Mouse (Mus musculus) heart, adult 11 months (tissue): ENCODE results near the gene Dnajc5g.

ENCODE experiments used
- DNase-seq: peaks from one replicate; pipeline ENCODE4 v3.0.0; 2022

The Dnajc5g gene

DNA sequence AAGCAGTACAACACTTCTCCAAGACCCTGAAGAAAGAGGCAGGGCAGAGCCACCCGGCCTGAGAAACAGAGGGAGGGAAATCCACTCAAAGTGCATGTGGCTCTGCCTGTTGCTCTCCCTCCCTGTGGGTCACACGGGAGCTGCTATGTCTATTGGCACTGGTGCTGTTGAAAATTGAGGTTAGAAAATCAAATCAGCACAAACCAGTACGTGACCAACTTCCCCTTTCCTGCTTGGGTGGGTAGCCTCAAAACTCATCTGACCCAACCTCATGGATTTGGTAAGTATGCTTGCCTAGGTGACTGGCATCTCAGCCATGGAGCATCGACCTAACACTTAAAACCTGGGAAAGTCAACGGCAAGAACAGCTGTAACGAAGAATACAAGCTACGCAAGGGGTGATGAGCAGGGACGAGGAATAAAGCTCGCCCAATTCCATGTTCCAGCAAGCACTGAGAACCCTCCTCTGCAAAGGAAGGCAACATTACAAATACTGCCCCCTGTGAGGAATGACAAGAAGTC, at the start of gene Dnajc5g:
Gene Dnajc5g, plus strand, starts transcription at position 472 of the 522 bp plus-strand sequence.
- DNase-seq: peak; percentile 72

DNA sequence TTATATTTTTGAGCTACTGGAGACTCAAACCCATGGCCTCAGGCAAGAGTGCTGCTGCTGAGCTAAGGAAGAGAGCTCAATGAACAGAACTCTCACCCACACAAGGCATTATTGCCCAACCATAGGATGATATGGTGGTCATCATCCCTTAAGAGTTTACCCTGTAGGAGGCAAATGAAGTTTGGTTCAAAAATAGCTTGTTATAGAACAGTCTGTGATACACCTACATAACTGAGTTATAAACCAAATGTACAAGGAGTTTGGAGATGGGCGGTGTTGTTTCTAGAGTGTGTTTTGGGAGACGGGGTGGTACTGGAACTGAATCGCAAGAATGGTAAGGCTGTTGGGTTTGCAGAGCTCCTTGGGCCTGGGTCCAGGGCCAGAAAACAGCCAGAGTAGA, 36.3 kb upstream of the Dnajc5g start:
- no peak for DNase-seq

DNA sequence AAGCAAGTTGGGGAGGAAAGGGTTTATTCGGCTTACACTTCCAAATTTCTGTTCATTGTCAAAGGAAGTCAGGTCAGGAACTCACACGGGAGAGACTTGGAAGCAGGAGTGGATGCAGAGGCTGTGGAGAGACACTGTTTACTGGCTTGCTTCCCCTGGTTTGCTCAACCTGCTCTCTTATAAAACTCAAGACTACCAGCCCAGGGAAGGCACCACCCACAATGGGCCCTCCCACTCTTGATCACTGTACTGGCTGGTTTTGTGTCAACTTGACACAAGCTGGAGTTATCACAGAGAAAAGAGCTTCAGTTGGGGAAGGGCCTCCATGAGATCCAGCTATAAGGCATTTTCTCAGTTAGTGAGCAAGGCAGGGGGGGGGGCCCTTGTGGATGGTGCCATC, 35.0 kb upstream of the Dnajc5g start:
- DNase-seq: peak; percentile 82

DNA sequence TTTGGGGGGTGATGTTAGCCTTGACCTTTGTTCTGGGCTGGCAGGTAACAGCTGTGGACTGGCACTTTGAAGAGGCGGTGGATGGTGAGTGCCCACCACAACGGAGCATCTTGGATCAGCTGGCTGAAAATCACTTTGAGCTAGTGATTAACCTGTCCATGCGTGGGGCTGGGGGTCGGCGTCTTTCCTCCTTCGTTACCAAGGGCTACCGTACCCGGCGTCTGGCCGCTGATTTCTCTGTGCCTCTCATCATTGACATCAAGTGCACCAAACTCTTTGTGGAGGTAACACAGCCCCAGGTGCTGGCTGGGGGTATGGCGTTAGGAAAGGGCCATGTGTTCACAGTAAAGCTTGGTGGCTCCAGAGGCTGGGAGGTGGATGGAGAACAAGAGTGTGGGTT, 34.3 kb upstream of the Dnajc5g start:
- DNase-seq: peak; percentile 91

DNA sequence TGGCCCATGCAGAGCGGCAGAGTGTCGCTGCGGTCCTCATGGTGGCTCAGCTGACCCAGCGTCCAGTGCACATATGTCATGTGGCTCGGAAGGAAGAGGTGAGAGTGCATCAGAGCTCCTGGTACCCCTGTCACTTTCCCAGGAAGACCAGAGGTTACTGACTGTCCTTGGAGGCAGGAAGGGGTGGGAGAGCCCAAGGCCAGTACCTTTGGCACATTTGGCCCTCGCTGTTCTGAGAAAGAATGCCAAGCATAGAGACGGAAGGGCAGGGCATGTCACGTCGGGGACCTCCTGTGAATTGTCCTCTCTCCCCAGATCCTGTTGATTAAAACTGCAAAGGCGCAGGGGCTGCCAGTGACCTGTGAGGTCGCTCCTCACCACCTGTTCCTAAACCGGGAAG, 32.9 kb upstream of the Dnajc5g start:
- DNase-seq: peak; percentile 91

DNA sequence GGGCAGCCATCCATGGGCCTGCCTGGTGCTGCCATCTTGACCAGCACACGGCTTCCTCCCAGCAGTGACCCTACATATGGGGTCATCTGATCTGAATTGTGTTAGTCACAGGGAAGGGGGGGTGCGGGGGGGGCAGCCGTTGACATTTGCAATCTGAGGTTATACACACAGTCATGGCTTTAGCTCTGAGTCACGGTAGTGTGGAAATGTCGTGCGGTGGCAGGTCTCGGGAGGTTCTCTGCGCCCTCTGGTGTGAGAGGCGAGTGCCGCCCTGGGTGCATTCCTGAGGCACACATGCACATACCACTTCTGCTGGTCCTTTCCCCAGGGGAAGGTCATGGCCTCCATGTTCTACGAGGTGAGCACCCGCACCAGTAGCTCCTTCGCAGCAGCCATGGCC, 29.7 kb upstream of the Dnajc5g start:
- peak; percentile 75 for DNase-seq

DNA sequence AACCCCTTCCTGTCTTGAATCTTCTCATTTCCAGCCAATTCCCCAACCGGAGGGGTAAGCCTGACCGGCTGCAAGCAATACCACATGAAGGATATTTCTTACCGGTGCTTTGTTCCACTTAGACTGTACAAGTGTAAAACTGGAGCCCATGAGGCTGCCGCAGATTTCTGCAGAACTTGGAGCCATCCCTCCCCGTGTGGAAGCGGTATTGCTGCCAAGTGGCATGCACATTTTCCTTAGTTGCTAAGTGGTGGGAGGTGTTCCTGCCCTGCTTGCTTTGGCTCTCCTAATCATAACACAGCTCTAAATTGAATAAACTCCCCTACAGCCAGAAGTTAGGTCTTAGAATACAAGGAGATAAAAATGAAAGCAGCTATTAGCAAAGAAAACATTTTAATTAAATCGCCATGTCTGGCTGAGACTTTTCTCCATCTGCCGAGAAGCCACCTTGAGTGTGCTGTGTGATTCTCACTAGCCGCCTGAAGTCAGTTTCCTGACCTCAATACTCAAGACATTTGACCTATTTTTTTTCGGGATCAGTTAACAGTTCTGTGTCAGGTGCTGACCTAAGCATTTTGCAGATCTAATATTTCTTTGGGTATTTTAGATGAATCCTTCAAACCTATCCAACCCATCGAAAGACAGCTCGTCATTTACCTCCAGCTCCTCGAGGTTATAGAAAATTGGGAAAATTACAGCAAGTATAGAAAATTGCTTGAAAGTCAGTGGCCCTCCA, 25.9 kb upstream of the Dnajc5g start:
- peak; percentile 91 for DNase-seq

DNA sequence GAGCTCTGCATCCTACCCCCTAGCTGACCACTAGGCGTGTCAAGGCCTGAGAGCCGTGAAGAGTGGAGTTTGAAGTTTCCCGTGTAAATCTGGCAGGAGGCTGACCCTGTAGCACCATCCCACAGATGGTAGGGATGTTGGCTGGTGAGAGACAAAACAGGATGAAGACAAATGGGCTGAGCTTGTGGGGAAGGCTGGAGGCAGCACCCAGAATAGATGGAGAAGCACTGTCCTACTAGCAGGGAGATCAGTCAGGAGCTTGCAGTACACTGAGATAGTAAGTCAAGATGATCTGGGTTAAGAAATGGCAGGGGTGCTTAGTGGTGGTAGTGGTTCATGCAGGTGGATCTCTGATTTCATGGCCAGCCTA, 25.3 kb upstream of the Dnajc5g start:
- peak; percentile 82 for DNase-seq

DNA sequence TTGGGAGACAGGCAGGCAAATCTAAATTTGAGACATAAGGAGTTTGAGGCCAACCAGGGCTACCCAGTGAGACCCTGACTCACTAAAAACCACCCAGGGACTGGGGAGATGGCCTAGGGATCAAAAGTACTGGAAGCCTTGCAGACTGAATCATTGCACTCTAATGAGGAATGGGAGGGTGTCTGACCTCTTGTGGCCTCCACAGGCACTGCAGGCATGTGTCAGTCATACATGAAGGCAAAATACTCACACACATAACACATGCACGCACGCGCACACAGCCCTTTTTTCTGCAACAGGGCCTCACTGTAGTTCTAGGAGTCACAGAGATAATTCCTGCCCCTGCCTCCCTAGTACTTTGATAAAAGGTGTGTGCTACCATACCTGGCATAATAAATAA, 24.7 kb upstream of the Dnajc5g start:
- peak; percentile 87 for DNase-seq

DNA sequence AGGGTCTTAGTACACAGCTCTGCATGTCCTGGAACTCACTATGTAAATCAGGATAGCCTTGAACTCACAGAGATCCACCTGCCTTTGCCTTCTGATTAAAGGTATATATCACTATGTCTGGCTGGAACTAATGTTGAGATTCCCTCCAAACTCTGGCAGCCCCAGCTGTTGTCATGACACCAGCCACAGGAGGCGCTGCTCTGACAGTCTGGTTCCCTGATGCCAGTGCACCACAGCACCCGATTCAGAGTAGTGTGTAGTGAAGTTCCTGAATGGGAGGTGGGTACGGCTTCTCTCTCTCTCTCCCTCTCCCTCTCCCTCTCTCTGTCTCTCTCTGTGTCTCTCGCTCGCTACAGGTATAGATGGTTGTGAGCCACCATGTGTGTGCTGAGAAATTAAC, 23.7 kb upstream of the Dnajc5g start:
- peak; percentile 95 for DNase-seq

DNA sequence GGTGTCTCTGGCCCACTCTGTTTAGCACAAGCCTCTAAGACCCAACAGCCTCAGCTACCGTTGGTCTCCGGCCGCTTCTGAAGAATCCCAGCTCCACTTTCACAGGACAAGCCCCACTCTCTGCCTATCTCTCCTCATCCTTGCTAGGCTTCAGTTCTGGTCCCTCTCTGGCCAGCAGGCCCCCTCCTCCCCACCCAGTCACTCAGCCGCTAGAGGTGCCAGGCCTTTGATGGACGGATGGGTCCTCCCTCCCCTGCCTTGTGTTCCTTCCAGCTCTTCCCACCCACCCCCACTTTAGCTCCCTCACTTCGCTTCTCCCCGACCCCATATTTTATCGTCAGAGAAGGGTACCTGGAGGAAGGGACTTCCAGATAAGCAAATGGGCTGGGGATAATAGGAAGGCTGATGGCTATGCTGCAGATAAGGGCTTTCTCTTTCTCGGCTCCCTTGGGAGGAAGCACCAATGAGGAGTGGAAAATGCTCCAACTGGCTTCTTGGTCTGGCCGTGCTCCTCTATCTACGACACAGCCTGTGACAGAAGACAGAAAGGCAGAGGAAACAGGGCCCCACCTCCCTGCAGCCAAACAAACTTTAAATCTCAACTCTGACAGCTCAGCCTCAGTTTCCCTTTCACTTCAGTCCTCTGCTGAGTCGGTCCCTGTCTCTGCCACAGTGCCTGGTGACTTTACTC, 23.0 kb upstream of the Dnajc5g start:
- DNase-seq: peak; percentile 97

DNA sequence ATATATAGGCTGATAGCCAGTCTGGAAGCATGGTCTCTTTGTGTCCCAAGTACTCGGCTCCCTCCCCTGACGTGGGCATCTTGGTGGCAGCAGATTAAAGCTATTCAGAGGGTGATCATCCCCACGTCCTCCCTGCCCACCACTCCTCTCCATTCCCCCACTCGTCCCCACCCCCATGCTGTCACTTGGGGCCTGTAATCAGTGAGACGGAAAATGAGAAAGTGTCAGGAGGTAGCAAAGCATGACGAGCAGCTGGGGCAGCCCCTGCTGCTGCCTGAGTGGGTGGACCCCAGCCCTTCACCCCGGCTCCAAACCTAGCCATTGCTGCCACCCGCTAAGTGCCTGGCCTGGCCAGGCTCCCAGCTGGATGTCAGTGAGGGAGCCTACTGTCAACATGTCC, 22.1 kb upstream of the Dnajc5g start:
- peak; percentile 92 for DNase-seq

DNA sequence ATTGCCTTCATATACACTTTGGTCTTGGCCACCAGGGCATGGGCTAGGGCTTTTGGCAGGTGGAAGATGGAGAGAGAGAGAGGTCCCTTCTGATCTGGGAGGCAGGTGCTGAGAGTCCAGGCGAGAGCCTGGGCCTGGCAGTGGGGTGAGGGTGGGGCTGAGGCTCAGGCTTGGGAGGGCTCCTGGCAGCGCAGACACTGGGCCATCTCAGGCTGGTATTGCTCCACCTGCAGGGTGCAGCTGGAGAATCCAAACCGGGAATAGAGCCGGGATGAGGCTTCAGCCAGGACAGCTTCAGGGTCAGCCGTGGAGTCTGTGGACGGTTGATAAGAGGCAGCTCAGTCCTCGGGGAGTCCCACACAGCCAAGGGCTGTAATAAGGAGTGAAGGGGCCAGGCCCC, 19.5 kb upstream of the Dnajc5g start:
- DNase-seq: peak; percentile 90

DNA sequence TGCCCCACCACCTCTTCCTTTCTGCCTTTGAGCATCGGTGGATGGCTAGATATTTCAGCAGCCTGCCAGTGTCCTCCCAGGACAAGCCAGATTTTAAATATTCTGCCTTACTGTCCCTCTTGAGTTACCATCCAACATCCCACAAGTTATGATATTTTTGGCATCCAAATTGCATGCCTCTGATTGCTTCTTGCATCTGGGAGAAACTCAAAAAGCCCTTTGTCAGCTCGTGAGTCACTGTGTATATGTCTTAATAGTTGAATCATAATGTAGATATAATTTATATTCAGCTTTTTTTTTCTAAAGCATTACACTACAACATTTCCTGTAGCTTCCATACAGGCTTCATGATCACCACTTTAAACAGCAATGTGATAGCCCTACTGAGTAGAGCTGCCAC, 19.0 kb upstream of the Dnajc5g start:
- DNase-seq: peak; percentile 70

DNA sequence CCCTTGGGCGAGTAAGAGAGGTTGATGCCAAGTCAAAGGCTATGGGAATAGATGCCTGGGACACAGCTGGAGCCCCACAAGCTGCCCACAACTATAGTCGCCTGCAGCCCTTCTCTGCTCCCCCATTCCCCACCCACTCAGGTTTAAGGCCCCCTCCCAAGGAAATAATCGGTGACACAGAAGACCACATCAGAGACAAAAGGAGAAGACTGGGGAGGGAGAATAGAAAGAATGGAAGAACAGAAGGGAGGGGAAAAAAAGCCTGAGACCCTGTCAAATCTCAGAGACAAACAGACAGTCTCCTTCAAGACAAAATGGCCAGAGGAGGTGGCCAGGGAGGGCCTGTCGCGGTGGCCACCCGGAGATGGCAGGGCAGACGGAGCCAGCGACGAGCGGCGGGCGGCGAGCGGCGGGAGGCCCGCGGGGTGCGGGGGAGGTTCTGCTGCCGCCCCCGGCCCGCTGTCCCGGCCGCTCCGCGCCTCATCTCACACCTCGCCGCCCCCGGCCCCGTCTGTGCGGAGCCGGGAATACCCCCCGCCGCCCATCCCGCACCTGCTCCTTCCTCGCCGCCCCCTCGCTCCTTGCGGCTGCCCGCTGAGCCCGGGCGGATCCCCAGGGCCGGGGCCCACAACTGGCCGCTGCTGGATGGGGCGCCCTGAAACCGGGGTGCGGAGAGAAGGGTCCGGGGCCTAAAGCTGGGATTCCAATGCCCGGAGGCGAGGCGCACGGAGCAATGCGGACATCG, 13.7 kb upstream of the Dnajc5g start:
- DNase-seq: peak; percentile 80

DNA sequence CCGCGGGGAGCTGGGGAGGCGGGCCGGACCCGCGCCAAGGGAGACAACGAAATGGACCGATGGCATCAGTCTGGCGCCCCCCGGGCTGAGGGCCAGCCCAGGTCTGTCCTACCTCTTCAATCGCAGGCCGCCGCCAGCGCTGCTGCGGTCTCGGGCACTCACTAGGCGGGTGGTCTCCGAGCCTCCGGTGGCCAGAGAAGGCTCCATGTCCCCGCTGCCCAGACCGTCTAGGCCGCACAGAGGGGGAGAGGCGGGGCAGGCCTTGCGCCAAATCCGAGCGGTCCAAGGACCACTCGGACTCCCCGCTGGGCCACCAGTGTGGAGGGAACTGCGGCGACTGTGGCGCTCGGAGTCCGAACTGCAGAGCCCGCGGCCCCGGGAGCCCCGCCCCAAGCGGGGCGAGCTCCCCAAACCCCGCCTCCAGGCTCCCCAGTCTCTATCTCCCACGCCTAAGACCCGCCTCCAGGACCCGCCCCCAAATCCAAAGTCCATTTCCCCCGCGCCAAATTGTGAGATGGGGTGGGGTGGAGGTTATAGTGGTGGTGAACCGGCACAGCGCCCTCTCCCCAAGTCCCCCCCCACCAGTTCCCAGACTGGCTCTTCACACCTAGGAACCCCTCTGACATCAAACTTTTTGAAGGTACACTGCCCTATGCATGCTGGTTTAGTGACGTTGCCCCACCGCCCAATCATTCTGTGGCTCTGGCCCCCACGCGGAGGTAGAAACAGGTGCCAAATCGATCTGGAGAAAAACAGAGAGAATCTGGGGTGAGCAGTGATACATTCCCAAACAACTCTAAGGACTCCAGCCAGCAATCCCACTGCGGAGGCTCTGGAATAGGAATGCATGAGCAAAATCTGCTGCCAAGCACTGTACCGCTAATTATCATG, 12.7 kb upstream of the Dnajc5g start:
- DNase-seq: peak; percentile 94

DNA sequence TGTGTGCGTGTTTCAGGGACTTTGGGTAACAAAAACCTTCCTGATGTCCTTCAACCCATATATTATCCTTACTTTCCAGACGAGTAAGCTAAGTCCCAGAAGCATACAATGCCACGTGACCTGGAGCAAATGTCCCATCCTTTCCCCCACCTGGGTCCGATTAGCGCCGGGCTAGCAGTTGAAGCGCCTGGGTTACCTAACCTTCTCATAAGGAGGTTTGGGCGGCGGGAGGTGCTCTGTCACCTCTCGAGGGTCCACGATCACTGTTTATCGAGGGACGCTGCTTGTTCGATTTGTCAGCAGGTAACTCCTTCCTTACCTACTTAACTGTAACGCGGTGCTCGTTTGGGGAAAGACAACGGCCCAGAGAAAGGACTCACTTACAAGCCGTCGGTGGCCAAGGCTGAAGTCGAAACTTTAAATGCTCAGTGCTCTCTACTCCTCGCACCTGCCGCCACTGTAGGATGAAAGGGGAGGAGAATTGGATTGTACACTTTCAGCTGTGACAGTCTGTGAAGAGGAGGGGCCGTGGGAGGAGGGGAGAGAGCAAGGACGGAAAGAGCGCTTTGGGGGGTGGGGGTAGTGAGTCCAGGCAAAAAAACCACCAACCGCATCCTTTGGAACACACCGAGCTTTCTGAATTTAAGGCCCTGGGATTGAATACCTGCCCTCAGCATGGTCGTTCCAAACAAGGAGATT, 11.8 kb upstream of the Dnajc5g start:
- DNase-seq: peak; percentile 88

DNA sequence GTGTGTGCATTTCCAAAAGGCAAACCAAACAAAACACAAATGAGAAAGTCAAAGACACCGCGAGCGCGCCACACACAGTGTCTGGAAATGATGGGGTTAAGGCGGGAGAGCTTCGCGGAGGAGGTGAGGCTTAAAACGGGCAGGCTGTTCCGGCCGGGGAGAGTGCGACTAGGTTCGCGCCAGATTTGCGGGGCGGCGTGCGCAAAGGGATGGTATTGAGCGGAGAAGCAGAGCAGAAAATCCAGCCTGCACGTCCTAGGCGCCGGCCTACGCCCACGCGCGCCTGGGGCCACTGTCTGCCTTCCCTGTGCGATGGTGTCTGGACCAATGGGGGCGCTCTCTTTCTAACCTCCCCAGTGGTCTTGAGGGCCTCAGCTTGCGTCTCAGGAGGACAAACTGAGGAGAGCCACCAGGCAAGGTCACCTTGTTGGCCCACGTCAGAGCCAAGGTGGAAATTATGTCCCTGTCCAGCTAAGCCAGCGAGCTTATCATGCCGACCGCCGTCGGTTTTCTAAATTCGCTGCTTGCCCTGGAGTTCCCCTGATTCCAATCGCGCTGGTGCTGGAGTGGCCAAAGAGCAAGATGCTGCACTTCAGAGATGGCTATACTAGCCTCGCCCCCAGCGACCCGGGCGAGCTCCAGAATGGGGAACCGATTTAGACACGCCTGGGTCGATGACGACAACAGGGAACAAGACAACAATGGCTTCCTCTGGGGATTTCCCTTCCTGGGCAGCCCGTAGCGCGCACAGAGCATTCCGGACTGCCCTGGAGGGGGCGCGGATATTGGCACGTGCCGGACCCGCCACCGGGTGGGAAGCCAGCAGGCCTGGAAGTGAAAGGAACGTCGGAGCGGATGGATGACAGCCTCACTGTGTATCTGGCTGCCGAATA, 11.0 kb upstream of the Dnajc5g start:
- peak; percentile 98 for DNase-seq

DNA sequence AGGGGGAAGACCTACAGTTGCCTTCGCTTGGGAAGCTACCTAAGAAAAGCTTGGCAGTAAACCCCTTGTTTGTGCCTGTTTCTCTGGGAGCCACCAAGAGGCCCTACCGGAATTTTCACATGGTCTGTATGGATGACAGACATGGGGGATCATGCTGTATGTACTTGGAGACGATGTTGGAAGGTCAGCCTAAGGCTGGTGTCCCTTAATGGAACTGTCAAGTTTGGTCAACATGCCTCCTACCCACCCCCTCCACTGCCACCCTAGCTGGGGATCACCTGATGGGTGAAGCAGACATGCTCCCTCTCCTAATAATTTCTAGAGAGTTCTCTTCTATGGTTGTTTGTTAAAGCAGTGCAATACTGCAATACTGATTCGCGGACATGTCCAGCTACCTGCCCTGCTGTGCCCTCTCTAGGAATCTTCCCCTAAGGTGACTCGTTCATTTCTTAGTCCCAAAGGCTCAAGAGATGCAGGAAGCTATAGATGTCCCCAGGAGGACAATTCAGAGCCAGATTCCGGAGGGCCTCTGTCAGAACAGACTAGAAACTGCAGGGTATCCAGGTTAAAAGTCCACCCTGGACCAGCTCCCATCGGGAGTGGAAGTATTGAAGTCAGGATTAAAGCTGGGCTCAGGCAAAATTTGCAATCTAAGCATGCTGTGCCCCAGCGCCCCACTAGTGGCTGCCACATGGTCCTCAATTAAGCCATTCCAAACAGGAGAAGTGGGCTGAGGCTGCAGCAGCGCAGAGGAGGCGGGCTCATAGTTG, 10.2 kb upstream of the Dnajc5g start:
- peak; percentile 84 for DNase-seq

DNA sequence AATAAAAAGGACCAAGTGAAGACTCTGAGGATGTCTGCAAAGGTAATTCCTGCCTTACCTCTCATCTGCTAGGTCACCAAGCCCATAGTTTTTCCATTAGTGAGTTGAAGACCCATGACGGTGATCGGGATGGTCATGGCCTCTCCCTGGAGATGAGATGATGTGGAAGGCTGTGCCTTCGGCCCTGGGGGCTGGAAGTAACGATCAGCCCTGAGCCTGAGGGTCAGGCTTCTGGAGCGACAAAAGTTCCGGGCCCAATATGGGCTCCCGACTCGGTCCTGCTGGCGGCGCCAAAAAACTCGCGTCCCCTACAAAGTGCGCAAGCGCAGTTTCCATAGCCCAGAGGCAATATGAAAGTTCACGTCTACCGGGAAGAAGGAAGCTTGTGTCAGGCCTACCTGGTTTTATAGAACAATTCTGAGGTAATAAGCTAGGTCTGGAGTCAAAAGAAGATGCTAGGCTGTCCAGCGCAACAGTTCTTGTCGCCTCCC, 2.0 kb downstream of the Dnajc5g start, which contains the start of gene Slc30a3:
Gene Slc30a3, minus strand, starts transcription at position 238 of the 491 bp plus-strand sequence.
- DNase-seq: peak; percentile 87
